Mouse (Mus musculus) lung, adult 2 months (tissue): ENCODE results near the gene 9430038I01Rik. TPM values are rescaled to one million over a fixed set of nuclear protein-coding genes. Genes with fewer than 3 reads are reported as not detected.
"Not testable (repeated sequence)": the region's sequence is repeated elsewhere in the genome, so short reads cannot be mapped to it uniquely, and the experiment has no call there.

Experiments
- DNase-seq: peaks from one replicate; pipeline ENCODE4 v3.0.0; 2022
- H3K4me1 ChIP-seq: fragments of 200-500 bp; 2 replicates; pipeline ENCODE4 v1.6.1; 2011; ENCODE audit warnings: low read length; ENCODE audit not compliant: control insufficient read depth, insufficient read depth
- H3K4me3 ChIP-seq: fragments of 200-500 bp; replicated peaks from 2 replicates; pipeline ENCODE3; 2011; ENCODE audit warnings: low read depth, mild to moderate bottlenecking, control low read depth, low read length; ENCODE audit errors: extremely low read depth
- CTCF ChIP-seq: fragments of 200-500 bp; IDR thresholded peaks from 2 replicates; pipeline ENCODE4 v1.5.1; 2011; ENCODE audit warnings: mild to moderate bottlenecking, low read length, control low read depth; ENCODE audit not compliant: insufficient read depth
- POLR2A ChIP-seq: fragments of 200-500 bp; IDR thresholded peaks from 2 replicates; pipeline ENCODE4 v1.6.1; 2011; ENCODE audit warnings: low read depth, mild to moderate bottlenecking, control low read depth, low read length, borderline replicate concordance; ENCODE audit errors: extremely low read depth
- WGBS: fragments of 180-500 bp; shearing (Covaris S2); methylation state at CpG from one replicate; pipeline ENCODE4 v1.1.7; 2018; 5-methylcytosine and 5-hydroxymethylcytosine counted together
- polyA plus RNA-seq: library from polyadenylated mRNA; depleted of rRNA; stranded (reverse); fragments of >200 nt; gene quantifications from 2 replicates; pipeline ENCODE4 v1.2.3, GENCODE M21; 2012; rRNA removed

The 9430038I01Rik gene
- 9.0 and 11.1 TPM in 2 replicates for polyA plus RNA-seq

DNA sequence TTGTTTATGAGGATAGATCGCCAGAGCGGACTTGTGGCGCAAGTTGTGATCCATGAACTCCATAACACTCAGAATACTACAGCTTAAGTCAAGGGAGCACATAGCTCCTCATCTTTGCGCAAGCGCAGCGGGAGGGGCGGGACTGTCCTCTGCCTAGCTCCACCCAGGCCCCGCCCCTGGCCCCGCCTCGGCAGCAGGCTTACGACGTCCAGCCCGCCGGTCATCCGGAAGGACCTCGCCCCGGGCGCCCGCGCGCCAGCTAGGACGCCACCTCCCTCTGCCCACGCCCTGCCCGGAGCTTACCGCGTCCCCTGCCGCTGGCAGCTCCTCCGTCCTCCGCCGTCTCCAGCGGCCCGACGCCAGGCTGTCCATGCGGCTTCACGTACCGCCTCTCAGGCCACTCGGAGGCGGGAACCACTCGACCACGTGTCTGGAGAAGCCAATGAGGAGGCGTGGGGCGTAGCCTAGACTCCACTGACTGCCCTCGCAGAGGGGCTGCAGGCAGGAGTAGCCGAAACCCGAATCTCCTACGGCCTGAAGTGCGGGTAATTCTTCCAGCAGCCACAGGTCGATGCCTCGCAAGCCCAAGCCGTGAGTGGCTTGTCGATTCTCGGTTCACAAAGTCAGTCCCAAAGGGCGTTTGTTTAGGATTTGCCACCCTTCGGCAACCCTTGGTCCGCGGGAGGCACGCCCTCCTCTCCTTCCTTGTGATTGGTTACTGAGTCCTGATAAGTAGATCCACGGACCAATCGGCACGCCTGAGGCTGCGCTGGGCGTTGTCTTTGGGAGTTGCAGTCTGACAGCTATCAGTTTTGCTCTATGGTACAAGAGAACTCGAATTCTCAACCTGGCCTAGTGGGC, at the start of gene 9430038I01Rik:
Gene 9430038I01Rik, minus strand, starts transcription at position 426 of the 861 bp plus-strand sequence.
- peak within 1 kb of the TSS; percentile 97 for H3K4me3 ChIP-seq
- peaks cover 4% of the 10 kb centered on the region for H3K4me1 ChIP-seq
- peak; percentile 98 for DNase-seq
- TF ChIP-seq CTCF = no peak
- TF ChIP-seq POLR2A = peak; percentile 65; the same call in 1 of the 2 replicates
- WGBS = under 1% methylated on average over 63 of the region's 63 CpGs

- WGBS = 91% methylated on average over 12 of the region's 12 CpGs
- Histone ChIP-seq H3K4me3 (no peak overlapping the region), H3K4me1 (no peaks in the 10 kb centered on the region)
- no peak for DNase-seq
- no peak for TF ChIP-seq CTCF
- TF ChIP-seq POLR2A = no peak
These were observed 34.8 kb upstream of the 9430038I01Rik start for GRCm38 (mm10) chr7:137445321-137445720.

DNA sequence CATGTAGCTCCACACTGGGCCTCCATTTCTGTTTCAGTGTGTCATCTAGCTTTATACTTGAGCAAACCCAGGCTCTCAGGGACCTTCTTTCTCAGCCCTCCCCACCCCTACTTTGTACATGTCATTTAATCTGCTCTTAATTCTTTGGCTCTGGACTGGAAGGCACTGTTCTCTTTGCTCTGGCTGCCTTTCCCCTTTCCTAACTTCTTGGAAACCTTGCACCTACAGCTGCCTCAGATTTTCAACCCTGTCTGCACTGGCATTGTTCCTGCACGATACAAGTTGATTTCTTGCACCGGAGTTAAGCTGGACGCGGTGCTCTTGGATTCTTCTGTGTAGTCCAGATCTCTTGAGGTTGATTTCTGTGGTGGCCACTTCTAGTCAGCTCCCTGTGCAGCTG, 32.4 kb upstream of the 9430038I01Rik start:
- no peak for TF ChIP-seq CTCF
- TF ChIP-seq POLR2A = no peak
- 76% methylated on average over 4 of the region's 4 CpGs for WGBS
- no peak for DNase-seq
- Histone ChIP-seq H3K4me3 (no peak overlapping the region), H3K4me1 (no peaks in the 10 kb centered on the region)

- WGBS = 78% methylated on average over 7 of the region's 7 CpGs
- not testable (repeated sequence) for H3K4me1 ChIP-seq, H3K4me3 ChIP-seq, DNase-seq
These were observed 28.4 kb upstream of the 9430038I01Rik start for GRCm38 (mm10) chr7:137438962-137439361.

- Histone ChIP-seq H3K4me3 (peak overlapping the region; percentile 77), H3K4me1 (no peaks in the 10 kb centered on the region)
- DNase-seq = peak; percentile 8
- WGBS = 4% methylated on average over 7 of the region's 7 CpGs
- TF ChIP-seq POLR2A = no peak
- TF ChIP-seq CTCF = no peak
These were observed 27.6 kb upstream of the 9430038I01Rik start for GRCm38 (mm10) chr7:137438179-137438550.

- TF ChIP-seq POLR2A (peak; percentile 67), CTCF (no peak)
- peak within 1 kb of the TSS; percentile 77 for H3K4me3 ChIP-seq
- WGBS = under 1% methylated on average over 69 of the region's 69 CpGs
- no peaks in the 10 kb centered on the region for H3K4me1 ChIP-seq
- DNase-seq = peak; percentile 96
These were observed 27.0 kb upstream of the 9430038I01Rik start, which contains the start of gene Glrx3 for GRCm38 (mm10) chr7:137437440-137438178. TSS of gene Glrx3 (plus strand) at chr7:137437614.

GRCm38 (mm10) chr7:137436901-137437300, 26.3 kb upstream of the 9430038I01Rik start:
- H3K4me3 ChIP-seq = no peak overlapping the region
- no peak for DNase-seq
- TF ChIP-seq POLR2A (no peak), CTCF (no peak)
- WGBS = 76% methylated on average over 6 of the region's 6 CpGs
- H3K4me1 ChIP-seq = no peaks in the 10 kb centered on the region

GRCm38 (mm10) chr7:137431769-137432603, 21.4 kb upstream of the 9430038I01Rik start:
- WGBS = 61% methylated on average over 13 of the region's 13 CpGs
- Histone ChIP-seq H3K4me1 (no peaks in the 10 kb centered on the region), H3K4me3 (no peak overlapping the region)
- no peak for DNase-seq
- TF ChIP-seq POLR2A = no peak
- no peak for TF ChIP-seq CTCF

GRCm38 (mm10) chr7:137426693-137427092, 16.1 kb upstream of the 9430038I01Rik start:
- no peak for DNase-seq
- WGBS = 46% methylated on average over 4 of the region's 4 CpGs
- no peak overlapping the region for H3K4me3 ChIP-seq
- no peak for TF ChIP-seq POLR2A
- TF ChIP-seq CTCF = no peak
- no peaks in the 10 kb centered on the region for H3K4me1 ChIP-seq
